Mouse (Mus musculus) bone marrow macrophage, adult 2 months (primary cell): Measurements from ENCODE around the gene Cdk5r2.

Source experiments
- CTCF ChIP-seq: IDR thresholded peaks from 2 replicates; pipeline ENCODE4 v1.5.1; 2012; ENCODE audit warnings: low read depth, mild to moderate bottlenecking, low read length, moderate library complexity
- POLR2A ChIP-seq: IDR thresholded peaks from 2 replicates; pipeline ENCODE4 v1.6.1; 2012; ENCODE audit warnings: mild to moderate bottlenecking, low read depth, low read length, borderline replicate concordance

GRCm38 (mm10) chr1:74808078-74808477 lies 46.7 kb upstream of the Cdk5r2 start:
- TF ChIP-seq CTCF (peak; percentile 62), POLR2A (no peak)
